8 mouse cellular contexts compared by ENCODE assay signal in genomic region chr11:54100045-54100691, GRCm38 (mm10). TPM values are rescaled to one million over a fixed set of nuclear protein-coding genes. Genes with fewer than 3 reads are reported as not detected.
DNase-seq lines count a peak whose midpoint lies in the region; ATAC-seq and TF ChIP-seq lines count a peak whose summit lies in the region.

Gene P4ha2, plus strand, starts transcription at chr11:54100095.

- no peak within 1 kb of the TSS for H3K27ac ChIP-seq in ES-Bruce4 (ENCODE audit: insufficient read depth, low read length)
- no peak within 1 kb of the TSS for H3K27ac ChIP-seq in forebrain, embryonic 15.5 days (replicated peaks)
- H3K27ac ChIP-seq in hindbrain, embryonic 12.5 days = no peak within 1 kb of the TSS
- H3K27ac ChIP-seq in liver, embryonic 15.5 days (replicated peaks) = no peak within 1 kb of the TSS

- DNase-seq in cerebellum, postnatal 25 days = peak; percentile 19 to 21
- DNase-seq in cerebellum, adult 9-11 months = no peak
- no peak for DNase-seq in Muller cell, postnatal 12 days (ENCODE audit: inconsistent ontology term)
- DNase-seq in cerebellum, adult 8-10 months = no peak

- WGBS in forebrain, embryonic 15.5 days = 53% methylated on average over 10 of the region's 10 CpGs
- WGBS in hindbrain, embryonic 12.5 days = 44% methylated on average over 10 of the region's 10 CpGs
- 44% methylated on average over 10 of the region's 10 CpGs for WGBS in liver, embryonic 15.5 days (ENCODE audit: insufficient replicate concordance)

- no peaks in the 10 kb centered on the region for H3K36me3 ChIP-seq in ES-Bruce4 (ENCODE audit: control insufficient read depth, insufficient read depth, low read length, poor library complexity, severe bottlenecking)
- H3K36me3 ChIP-seq in forebrain, embryonic 15.5 days = no peaks in the 10 kb centered on the region
- no peaks in the 10 kb centered on the region for H3K36me3 ChIP-seq in hindbrain, embryonic 12.5 days
- H3K36me3 ChIP-seq in liver, embryonic 15.5 days (replicated peaks) = no peaks in the 10 kb centered on the region

- H3K9ac ChIP-seq in ES-Bruce4 (ENCODE audit: low read depth, poor library complexity, severe bottlenecking) = peak within 1 kb of the TSS; percentile 85
- H3K9ac ChIP-seq in forebrain, embryonic 15.5 days (replicated peaks) = peak within 1 kb of the TSS; percentile 62
- H3K9ac ChIP-seq in hindbrain, embryonic 12.5 days = peak within 1 kb of the TSS; percentile 69
- 0 out of 2 replicates have a peak within 1 kb of the TSS, but pooled peaks have one; percentile 25 for H3K9ac ChIP-seq in liver, embryonic 15.5 days

- peaks cover 6% of the 10 kb centered on the region for H3K27me3 ChIP-seq in ES-Bruce4 (ENCODE audit: control insufficient read depth, insufficient read depth, low read length, poor library complexity, severe bottlenecking)
- no peaks in the 10 kb centered on the region for H3K27me3 ChIP-seq in forebrain, embryonic 15.5 days
- H3K27me3 ChIP-seq in hindbrain, embryonic 12.5 days = peaks cover 24% of the 10 kb centered on the region
- peaks cover 52% of the 10 kb centered on the region for H3K27me3 ChIP-seq in liver, embryonic 15.5 days

- no peaks in the 10 kb centered on the region for H3K9me3 ChIP-seq in ES-Bruce4 (replicated peaks; ENCODE audit: control insufficient read depth, insufficient read depth, low read length, poor library complexity, severe bottlenecking)
- no peaks in the 10 kb centered on the region for H3K9me3 ChIP-seq in forebrain, embryonic 15.5 days
- H3K9me3 ChIP-seq in hindbrain, embryonic 12.5 days (replicated peaks) = no peaks in the 10 kb centered on the region
- no peaks in the 10 kb centered on the region for H3K9me3 ChIP-seq in liver, embryonic 15.5 days (replicated peaks)

- no peaks in the 10 kb centered on the region for H3K4me1 ChIP-seq in ES-Bruce4 (ENCODE audit: control insufficient read depth, insufficient read depth, low read length)
- peaks cover 14% of the 10 kb centered on the region for H3K4me1 ChIP-seq in forebrain, embryonic 15.5 days
- H3K4me1 ChIP-seq in hindbrain, embryonic 12.5 days = peaks cover 10% of the 10 kb centered on the region
- peaks cover 19% of the 10 kb centered on the region for H3K4me1 ChIP-seq in liver, embryonic 15.5 days (replicated peaks)

- TF ChIP-seq POLR2A in ES-Bruce4 (IDR thresholded peaks at IDR 0.05; ENCODE audit: insufficient read depth, low read length) = no peak

- H3K4me3 ChIP-seq in ES-Bruce4 (ENCODE audit: low read depth, low read length) = peak within 1 kb of the TSS; percentile 73
- H3K4me3 ChIP-seq in forebrain, embryonic 15.5 days = peak within 1 kb of the TSS; percentile 56
- H3K4me3 ChIP-seq in hindbrain, embryonic 12.5 days = peak within 1 kb of the TSS; percentile 55
- H3K4me3 ChIP-seq in liver, embryonic 15.5 days (replicated peaks) = peak within 1 kb of the TSS; percentile 56

- peak within 1 kb of the TSS; percentile 97 for H3K4me2 ChIP-seq in forebrain, embryonic 15.5 days (replicated peaks)
- peak within 1 kb of the TSS; percentile 97 for H3K4me2 ChIP-seq in hindbrain, embryonic 12.5 days (replicated peaks)
- H3K4me2 ChIP-seq in liver, embryonic 15.5 days = peak within 1 kb of the TSS; percentile 79

- TF ChIP-seq EP300 in ES-Bruce4 (IDR thresholded peaks at IDR 0.05; ENCODE audit: insufficient read depth, low read depth, low read length) = no peak

- peak; percentile 59 for ATAC-seq in forebrain, embryonic 15.5 days (replicated peaks)
- peak; percentile 29 for ATAC-seq in hindbrain, embryonic 12.5 days (ENCODE audit: low FRiP score)
- no peak for ATAC-seq in liver, embryonic 15.5 days (ENCODE audit: insufficient read depth)

- no peak for TF ChIP-seq CTCF in ES-Bruce4 (IDR thresholded peaks at IDR 0.05; ENCODE audit: low read depth, low read length)

RNA-seq across cellular contexts. Expression of gene P4ha2, which starts in this region (rescaled TPM):
- 16.6 and 25.5 TPM in 2 replicates for polyA plus RNA-seq in ES-Bruce4 (2011; ENCODE audit: insufficient read depth, insufficient read length, low read depth, missing spikeins)
- polyA plus RNA-seq in forebrain, embryonic 15.5 days (2015; fragmentation: Nextera tagmentation; extraction: Ambion mirVana) = 6.0 and 6.7 TPM in 2 replicates
- 27.0 and 29.3 TPM in 2 replicates for polyA plus RNA-seq in hindbrain, embryonic 12.5 days (2016; fragmentation: Nextera tagmentation; extraction: Ambion mirVana)
- polyA plus RNA-seq in liver, embryonic 15.5 days (2015; fragmentation: Nextera tagmentation; extraction: Ambion mirVana) = 4.6 and 5.6 TPM in 2 replicates

Comparison
In these comparisons a context has a peak if more than half of its experiments do, and no peak if none do; other contexts are left out.
1. DNase-seq: peak in cerebellum, postnatal 25 days (2 of 2); none in cerebellum, adult 9-11 months (single experiment), Muller cell, postnatal 12 days (single experiment) and cerebellum, adult 8-10 months (single experiment).
2. H3K9ac ChIP-seq: peak in every context shown above with its lines; median percentile 85 in ES-Bruce4; 69 in hindbrain, embryonic 12.5 days; 62 in forebrain, embryonic 15.5 days; 25 in liver, embryonic 15.5 days.
3. Peak in every context shown above with its lines, with median percentiles within 50 percentile points of each other: H3K4me3 ChIP-seq and H3K4me2 ChIP-seq.